Mouse (Mus musculus): ENCODE measurements around the gene Agxt2.

DNA sequence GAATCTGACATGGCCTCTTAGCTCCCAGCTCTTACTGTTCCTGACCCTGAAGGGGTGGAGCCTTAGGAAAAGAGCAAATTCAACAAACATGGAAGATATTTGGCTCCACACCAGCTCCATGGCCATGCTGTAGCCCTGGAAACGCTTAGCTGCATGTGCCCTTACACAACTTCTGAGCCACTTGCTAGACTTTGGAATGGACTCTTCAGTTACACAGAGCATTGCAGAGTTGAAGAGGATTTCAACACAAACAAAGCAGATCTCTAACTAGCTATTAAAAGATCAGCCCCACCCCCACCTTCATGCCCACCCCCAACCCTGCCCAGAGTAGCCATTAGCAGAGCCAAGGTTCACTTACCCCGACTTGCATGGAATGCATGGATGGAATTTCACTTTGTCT lies 41.5 kb downstream of the Agxt2 start:
- no peak for TF ChIP-seq CTCF (IDR thresholded peaks at IDR 0.05; ENCODE audit: low read depth, low read length)
- TF ChIP-seq GATA1 (IDR thresholded peaks at IDR 0.05; ENCODE audit: borderline replicate concordance, low read length) = no peak
- no peak for TF ChIP-seq TAL1 (conservative IDR thresholded peaks at IDR 0.05; ENCODE audit: low read depth, low read length)
